Mouse (Mus musculus) small intestine, adult 2 months (tissue): Measurements from ENCODE around the gene Rnaset2a. TPM values are rescaled to one million over a fixed set of nuclear protein-coding genes. Genes with fewer than 3 reads are reported as not detected.
"Not testable (repeated sequence)": the region's sequence is repeated elsewhere in the genome, so short reads cannot be mapped to it uniquely, and the experiment has no call there.

Experiments used
- H3K27ac ChIP-seq: fragments of 200-500 bp; 2 replicates; pipeline ENCODE4 v1.5.1; 2012; ENCODE audit warnings: low read depth, low read length, control low read depth, inconsistent platforms; ENCODE audit not compliant: insufficient read depth
- H3K27me3 ChIP-seq: fragments of 200-500 bp; 2 replicates; pipeline ENCODE4 v1.6.1; 2012; ENCODE audit warnings: mild to moderate bottlenecking, moderate library complexity, low read length, inconsistent platforms; ENCODE audit not compliant: control insufficient read depth, insufficient read depth
- H3K36me3 ChIP-seq: fragments of 200-500 bp; 2 replicates; pipeline ENCODE4 v1.6.1; 2012; ENCODE audit warnings: mild to moderate bottlenecking, low read length, control low read depth, inconsistent platforms; ENCODE audit not compliant: control insufficient read depth, insufficient read depth
- H3K4me1 ChIP-seq: fragments of 200-500 bp; 2 replicates; pipeline ENCODE4 v1.6.1; 2012; ENCODE audit warnings: low read length, inconsistent platforms, mixed read lengths; ENCODE audit not compliant: control insufficient read depth, insufficient read depth, insufficient read length
- H3K4me3 ChIP-seq: fragments of 200-500 bp; 2 replicates; pipeline ENCODE4 v1.5.1; 2012; ENCODE audit warnings: low read depth, mild to moderate bottlenecking, control low read depth, inconsistent platforms, low read length, moderate library complexity
- CTCF ChIP-seq: fragments of 200-500 bp; IDR thresholded peaks from 2 replicates; pipeline ENCODE4 v1.5.1; 2012; ENCODE audit warnings: low read depth, mild to moderate bottlenecking, control low read depth, inconsistent platforms, low read length, moderate library complexity, mixed read lengths; ENCODE audit not compliant: insufficient replicate concordance, insufficient read length; ENCODE audit errors: extremely low read depth
- POLR2A ChIP-seq: fragments of 200-500 bp; IDR thresholded peaks from 2 replicates; pipeline ENCODE4 v1.6.1; 2012; ENCODE audit warnings: low read depth, mild to moderate bottlenecking, control low read depth, inconsistent platforms, low read length, moderate library complexity
- WGBS: fragments of 180-500 bp; shearing (Covaris S2); methylation state at CpG from one replicate; pipeline ENCODE4 v1.1.7; 2018; 5-methylcytosine and 5-hydroxymethylcytosine counted together
- polyA plus RNA-seq: library from polyadenylated mRNA; depleted of rRNA; stranded (reverse); fragments of >200 nt; gene quantifications from 2 replicates; pipeline ENCODE4 v1.2.3, GENCODE M21; 2012

Gene Rnaset2a
- polyA plus RNA-seq, 1 experiment: 48.6 TPM

DNA sequence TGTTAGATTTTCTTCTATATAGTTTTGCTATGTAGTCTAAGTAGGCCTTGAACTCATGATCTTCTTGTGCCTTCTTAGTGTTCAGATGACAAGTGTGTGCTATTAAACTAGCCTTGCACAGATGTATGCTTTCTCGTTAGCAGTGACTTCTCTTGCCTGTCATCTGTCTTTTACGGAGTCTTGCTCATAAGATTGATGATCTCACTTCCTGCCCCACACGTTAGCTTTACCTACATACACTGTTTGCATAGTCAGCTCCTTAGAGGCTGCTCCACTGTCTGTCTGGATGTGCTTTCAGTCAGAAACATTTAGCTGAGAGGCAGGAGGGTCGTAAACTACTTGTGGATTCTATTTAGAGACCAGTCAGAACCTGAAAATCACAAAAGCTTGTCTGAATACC lies 23.2 kb upstream of the Rnaset2a start:
- no peak overlapping the region for H3K27ac ChIP-seq
- H3K4me3 ChIP-seq: no peak overlapping the region
- H3K4me1 ChIP-seq: no peaks in the 10 kb centered on the region
- H3K27me3 ChIP-seq: no peaks in the 10 kb centered on the region
- H3K36me3 ChIP-seq: peaks cover 50% of the 10 kb centered on the region
- WGBS: 73% methylated on average over 4 of the region's 4 CpGs
- TF ChIP-seq POLR2A (no peak), CTCF (no peak)

DNA sequence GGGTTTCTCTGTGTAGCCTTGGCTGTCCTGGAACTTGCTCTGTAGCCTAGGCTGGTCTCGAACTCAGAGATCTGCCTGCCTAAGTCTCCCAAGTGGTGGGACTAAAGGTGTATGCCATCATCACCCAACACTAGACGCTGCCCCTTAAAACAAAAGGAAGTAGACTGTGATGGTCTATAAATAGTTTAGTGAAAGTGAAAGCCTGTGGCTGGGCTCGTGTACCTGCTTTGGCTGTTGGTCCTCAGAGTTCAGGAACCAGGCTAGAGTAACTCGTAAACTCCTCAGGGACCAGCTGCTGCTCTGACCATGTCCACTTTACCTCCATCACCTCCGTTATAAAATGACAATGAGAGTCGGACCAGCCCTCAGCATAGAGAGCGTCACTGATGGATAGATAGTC lies 22.4 kb upstream of the Rnaset2a start:
- no peak for TF ChIP-seq CTCF
- H3K4me3 ChIP-seq: no peak overlapping the region
- H3K36me3 ChIP-seq: peaks cover 43% of the 10 kb centered on the region
- 66% methylated on average over 7 of the region's 7 CpGs for WGBS
- H3K27me3 ChIP-seq: no peaks in the 10 kb centered on the region
- no peaks in the 10 kb centered on the region for H3K4me1 ChIP-seq
- H3K27ac ChIP-seq: no peak overlapping the region

DNA sequence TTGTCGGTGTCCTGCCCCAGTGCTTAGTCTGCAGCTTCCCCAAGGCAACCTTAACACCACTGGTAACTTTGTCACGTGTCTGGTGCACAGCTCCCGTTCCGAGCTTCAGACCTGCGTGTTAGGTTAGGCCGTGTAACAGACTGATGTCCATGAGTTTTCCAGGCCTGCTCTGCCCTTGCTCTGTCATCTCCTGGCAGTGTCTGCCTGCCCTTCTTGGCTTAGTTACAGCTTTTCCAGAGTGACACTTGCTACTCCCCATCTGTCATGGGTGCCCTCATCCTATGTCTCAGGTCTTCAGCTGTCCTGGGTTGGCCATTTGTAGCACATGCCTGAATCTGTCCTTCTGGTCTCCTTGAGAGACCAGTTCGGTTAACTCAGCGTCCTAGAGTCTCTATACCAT lies 19.5 kb upstream of the Rnaset2a start:
- peaks cover 26% of the 10 kb centered on the region for H3K36me3 ChIP-seq
- not testable (repeated sequence) for H3K27ac ChIP-seq, H3K27me3 ChIP-seq, H3K4me3 ChIP-seq, H3K4me1 ChIP-seq
- 81% methylated on average over 7 of the region's 8 CpGs for WGBS

DNA sequence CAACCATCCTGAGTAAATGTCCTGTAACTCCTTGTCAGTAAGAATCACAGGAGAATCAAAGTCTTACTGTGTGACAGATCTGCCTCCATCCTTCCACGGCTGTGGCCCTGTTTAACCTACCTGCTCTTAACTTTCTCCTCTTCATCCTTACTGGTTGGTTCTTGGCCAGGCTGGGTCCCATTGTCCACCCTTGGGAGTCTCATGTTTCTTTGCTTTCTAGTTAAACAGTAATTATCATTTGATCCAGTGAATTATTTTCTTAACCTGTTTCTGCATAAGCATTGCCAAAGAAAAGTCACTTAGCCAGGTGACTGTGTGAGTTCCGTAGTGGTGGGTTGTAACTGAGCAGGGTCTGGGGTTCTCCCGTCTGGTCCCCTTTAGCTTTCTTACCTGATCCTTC lies 18.6 kb upstream of the Rnaset2a start:
- peaks cover 17% of the 10 kb centered on the region for H3K36me3 ChIP-seq
- not testable (repeated sequence) for H3K27ac ChIP-seq, H3K4me3 ChIP-seq, H3K27me3 ChIP-seq, H3K4me1 ChIP-seq
- WGBS: 36% methylated on average over 2 of the region's 3 CpGs

DNA sequence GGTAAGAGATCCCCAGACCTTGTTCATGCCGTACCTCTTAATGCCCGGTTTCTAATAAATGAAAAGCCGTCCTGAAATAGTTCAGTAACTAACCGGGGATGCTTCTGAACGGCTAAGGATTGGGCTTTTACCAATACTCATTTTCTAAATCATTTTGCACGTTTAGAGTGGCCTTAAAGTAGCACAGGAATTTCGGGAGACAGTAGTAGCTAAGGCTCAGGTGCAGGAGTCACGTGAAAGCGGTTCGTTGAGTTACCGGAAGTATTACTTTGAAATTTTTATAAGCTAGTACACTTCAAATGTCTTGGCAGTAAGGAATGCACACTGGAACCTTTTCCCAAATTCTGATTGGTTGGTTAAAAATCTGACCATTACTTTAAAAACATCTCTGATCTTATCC lies 18.1 kb upstream of the Rnaset2a start:
- H3K27ac ChIP-seq, H3K4me3 ChIP-seq, H3K27me3 ChIP-seq, H3K4me1 ChIP-seq: not testable (repeated sequence)
- H3K36me3 ChIP-seq: peaks cover 15% of the 10 kb centered on the region
- WGBS: 1% methylated on average over 11 of the region's 11 CpGs

DNA sequence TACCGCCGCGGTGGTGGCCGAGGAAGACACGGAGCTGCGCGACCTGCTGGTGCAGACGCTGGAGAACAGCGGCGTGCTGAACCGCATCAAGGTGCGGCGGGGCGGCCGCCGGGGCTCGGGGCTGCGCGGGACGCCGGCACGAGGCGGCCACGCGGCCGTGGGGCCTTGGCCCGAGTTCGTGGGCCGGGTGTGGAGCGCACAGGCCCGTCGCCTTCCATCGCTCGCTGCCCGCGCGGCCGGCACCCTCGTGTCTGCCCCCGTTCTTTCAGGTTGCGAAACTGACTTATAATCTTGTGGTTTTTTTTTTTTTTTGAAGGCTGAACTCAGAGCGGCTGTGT lies 17.7 kb upstream of the Rnaset2a start:
- peak overlapping the region; percentile 80 for H3K4me3 ChIP-seq
- H3K27me3 ChIP-seq, H3K27ac ChIP-seq, H3K4me1 ChIP-seq: not testable (repeated sequence)
- WGBS: under 1% methylated on average over 42 of the region's 42 CpGs
- peaks cover 12% of the 10 kb centered on the region for H3K36me3 ChIP-seq

DNA sequence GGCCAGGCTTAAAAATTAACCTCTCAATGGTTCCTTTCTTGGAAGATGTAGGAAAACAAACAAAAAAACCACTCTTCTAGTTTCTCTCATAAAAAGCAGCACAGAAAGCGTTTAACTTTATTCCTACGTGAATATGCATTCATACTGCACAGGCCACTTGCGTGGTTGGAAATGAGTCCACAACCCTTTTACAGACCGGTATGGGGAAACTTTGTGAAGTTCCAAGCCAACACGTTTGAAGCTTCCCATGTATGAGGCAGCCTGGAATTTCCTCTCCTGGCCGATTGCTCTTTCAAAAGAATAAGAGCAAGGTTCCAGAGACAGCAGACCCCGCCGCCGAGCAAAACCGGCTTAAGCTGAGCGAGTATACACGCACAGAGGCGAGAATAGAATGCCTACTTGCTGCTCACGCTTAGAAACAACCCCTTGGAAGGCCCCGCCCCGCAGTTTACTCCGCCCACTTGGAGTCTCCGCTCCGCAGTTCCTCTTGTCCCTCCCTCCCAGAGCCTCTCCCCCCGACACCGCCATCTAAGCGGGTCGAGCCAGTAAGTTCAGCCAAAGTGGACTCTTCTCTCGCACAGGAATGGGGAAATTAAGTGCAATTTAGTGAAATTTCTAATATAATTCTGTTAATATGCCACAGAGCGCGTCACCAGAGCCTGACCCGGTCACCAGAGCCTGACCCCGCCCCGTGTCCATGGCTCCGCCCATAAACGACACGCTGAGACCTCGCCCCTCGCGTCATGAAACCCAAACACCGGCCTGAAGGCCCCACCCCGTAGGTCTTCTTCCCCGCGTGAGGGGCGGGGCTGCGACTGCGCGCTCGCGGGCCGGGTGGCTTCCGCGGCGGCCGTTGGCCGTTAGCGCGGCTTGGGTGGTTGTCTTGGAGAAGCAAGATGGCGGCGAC lies 17.1 kb upstream of the Rnaset2a start, which contains the start of gene Fgfr1op:
Gene Fgfr1op, plus strand, starts transcription at position 801 of the 907 bp plus-strand sequence.
- not testable (repeated sequence) for H3K36me3 ChIP-seq, H3K27me3 ChIP-seq, H3K27ac ChIP-seq, H3K4me1 ChIP-seq
- under 1% methylated on average over 19 of the region's 55 CpGs for WGBS
- H3K4me3 ChIP-seq: peak within 1 kb of the TSS; percentile 80

DNA sequence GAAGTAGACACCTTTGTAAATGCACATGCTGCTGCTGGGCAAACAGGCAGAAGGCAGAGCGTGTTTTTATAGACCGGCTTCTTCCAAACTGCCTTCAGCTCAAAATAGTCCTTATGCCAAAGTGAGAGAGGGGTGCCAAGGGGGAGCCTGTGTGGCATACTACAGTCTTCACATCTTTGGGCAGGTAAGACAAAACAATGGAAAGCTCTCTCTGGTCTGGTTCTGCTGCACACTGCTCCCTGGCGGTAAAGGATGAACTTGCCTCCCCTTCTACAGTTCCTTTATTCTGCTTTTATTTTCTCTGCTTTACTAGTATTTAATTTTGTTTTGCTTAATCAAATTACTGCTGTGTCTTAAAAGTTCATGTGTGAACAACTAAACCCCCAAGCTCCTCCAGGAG lies 13.1 kb upstream of the Rnaset2a start:
- WGBS: 51% methylated on average over 3 of the region's 3 CpGs
- H3K27ac ChIP-seq, H3K4me1 ChIP-seq, H3K27me3 ChIP-seq, H3K4me3 ChIP-seq, H3K36me3 ChIP-seq: not testable (repeated sequence)

DNA sequence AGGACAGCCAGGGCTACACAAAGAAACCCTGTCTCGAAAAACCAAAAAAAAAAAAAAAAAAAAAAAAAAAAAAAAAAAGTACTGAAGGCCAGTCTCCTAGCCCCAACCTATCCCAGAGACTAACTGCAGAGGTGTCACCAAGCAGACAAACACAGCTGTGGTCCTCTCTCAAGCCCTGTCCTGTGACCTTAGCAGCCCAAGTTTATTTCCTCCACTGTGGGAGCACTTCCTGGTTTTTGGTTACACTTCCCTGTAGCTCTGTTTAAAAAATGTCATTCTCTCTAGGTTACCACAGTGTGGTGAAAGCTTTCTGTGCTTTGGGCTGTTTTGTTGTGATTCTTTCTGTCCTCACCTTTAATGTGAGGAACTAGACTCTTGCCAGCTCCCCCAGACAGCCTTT lies 10.7 kb upstream of the Rnaset2a start:
- no CpG with 5 or more reads among the region's 1 CpGs for WGBS
- H3K36me3 ChIP-seq, H3K4me3 ChIP-seq, H3K4me1 ChIP-seq, H3K27ac ChIP-seq, H3K27me3 ChIP-seq: not testable (repeated sequence)

DNA sequence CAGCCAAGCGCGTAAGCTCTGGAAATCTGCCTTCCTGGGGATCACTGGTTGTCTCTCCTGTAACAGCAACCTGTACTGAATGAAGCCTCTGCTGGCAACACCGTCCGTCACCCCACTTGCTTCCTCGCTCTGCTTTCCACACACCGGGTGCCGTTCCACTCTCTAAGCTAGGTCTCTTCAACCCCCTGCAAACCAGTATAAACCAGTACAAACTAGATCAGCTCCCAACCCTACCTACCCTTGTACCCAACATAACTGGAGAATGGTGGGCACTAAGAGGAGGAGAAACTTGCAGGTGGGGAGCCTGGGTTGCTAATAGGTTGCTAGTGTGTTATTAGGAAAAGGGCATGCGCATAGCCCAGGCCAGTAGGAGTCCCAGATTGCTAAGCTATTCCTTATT lies 8.1 kb upstream of the Rnaset2a start:
- H3K4me1 ChIP-seq, H3K36me3 ChIP-seq, H3K4me3 ChIP-seq, H3K27me3 ChIP-seq, H3K27ac ChIP-seq: not testable (repeated sequence)
- 100% methylated on average over 1 of the region's 8 CpGs for WGBS

DNA sequence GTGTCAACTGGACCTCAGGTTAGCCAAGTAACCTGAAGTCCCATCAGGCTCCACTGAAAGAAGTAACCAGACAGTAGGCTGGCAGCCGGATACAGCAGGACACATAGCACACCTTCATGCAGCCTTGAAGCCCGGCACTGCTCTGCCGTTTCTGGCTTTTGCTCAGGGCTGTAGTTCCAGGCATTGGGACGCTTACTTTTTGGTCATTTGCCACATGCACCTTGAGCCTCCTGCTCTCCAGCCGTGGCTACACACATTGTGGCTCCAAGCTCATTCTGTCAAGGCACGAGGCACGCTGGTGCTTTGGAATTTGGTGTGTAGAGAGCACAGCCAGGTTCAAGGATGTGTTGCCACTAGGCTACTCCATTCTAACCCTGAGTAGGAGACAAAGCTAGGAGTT lies 7.1 kb upstream of the Rnaset2a start:
- H3K36me3 ChIP-seq, H3K27me3 ChIP-seq, H3K27ac ChIP-seq, H3K4me1 ChIP-seq, H3K4me3 ChIP-seq: not testable (repeated sequence)
- WGBS: 87% methylated on average over 7 of the region's 7 CpGs
